Mouse (Mus musculus): ENCODE results near the gene Zfand4. TPM values are rescaled to one million over a fixed set of nuclear protein-coding genes. Genes with fewer than 3 reads are reported as not detected.

The Zfand4 gene
- polyA plus RNA-seq, 1 experiment from 2014 or later, result 3.4 TPM

- peaks cover 9% of the 10 kb centered on the region; the same call in 1 of the 2 replicates for H3K36me3 ChIP-seq (ENCODE audit: control insufficient read depth, insufficient read depth, low read length)
- H3K4me3 ChIP-seq (ENCODE audit: control insufficient read depth in 1 of 2, insufficient read depth in 1 of 2, low read depth in 1 of 2, low read length in 2 of 2), result no peak overlapping the region
- no peaks in the 10 kb centered on the region for H3K4me1 ChIP-seq (ENCODE audit: control insufficient read depth in 2 of 2, insufficient read depth in 2 of 2, low read length in 2 of 2)
- H3K27me3 ChIP-seq (ENCODE audit: control insufficient read depth, insufficient read depth, low read length), result no peaks in the 10 kb centered on the region
- 84% methylated on average over 1 of the region's 1 CpGs for WGBS
- no peaks in the 10 kb centered on the region for H3K9me3 ChIP-seq (ENCODE audit: control insufficient read depth, low read length)
- no peak overlapping the region for H3K27ac ChIP-seq (replicated peaks in 1 of 2; ENCODE audit: control insufficient read depth in 1 of 2, insufficient read depth in 1 of 2, low read depth in 2 of 2, low read length in 2 of 2)
- no peak overlapping the region for H3K4me2 ChIP-seq (ENCODE audit: low read length)
- ATAC-seq (ENCODE audit: insufficient number of reproducible peaks, insufficient read depth, low FRiP score, low read depth), result no peak
- no peak overlapping the region for H3K9ac ChIP-seq (ENCODE audit: low read length)
These were observed 110.1 kb downstream of the Zfand4 start for GRCm38 (mm10) chr6:116374136-116374535.

GRCm38 (mm10) chr6:116374618-116375017 lies 110.6 kb downstream of the Zfand4 start:
- ATAC-seq (ENCODE audit: insufficient number of reproducible peaks, insufficient read depth, low FRiP score, low read depth), result no peak
- Histone ChIP-seq H3K4me1 (ENCODE audit: control insufficient read depth in 2 of 2, insufficient read depth in 2 of 2, low read length in 2 of 2) (no peaks in the 10 kb centered on the region), H3K4me2 (ENCODE audit: low read length) (no peak overlapping the region), H3K27ac (replicated peaks in 1 of 2; ENCODE audit: control insufficient read depth in 1 of 2, insufficient read depth in 1 of 2, low read depth in 2 of 2, low read length in 2 of 2) (no peak overlapping the region), H3K36me3 (ENCODE audit: control insufficient read depth, insufficient read depth, low read length) (peaks cover 9% of the 10 kb centered on the region; the same call in 1 of the 2 replicates), H3K9ac (ENCODE audit: low read length) (no peak overlapping the region), H3K9me3 (ENCODE audit: control insufficient read depth, low read length) (no peaks in the 10 kb centered on the region), H3K4me3 (ENCODE audit: control insufficient read depth in 1 of 2, insufficient read depth in 1 of 2, low read depth in 1 of 2, low read length in 2 of 2) (no peak overlapping the region), H3K27me3 (ENCODE audit: control insufficient read depth, insufficient read depth, low read length) (no peaks in the 10 kb centered on the region)

GRCm38 (mm10) chr6:116378892-116379291 lies 114.9 kb downstream of the Zfand4 start:
- no peak for ATAC-seq (ENCODE audit: insufficient number of reproducible peaks, insufficient read depth, low FRiP score, low read depth)
- 62% methylated on average over 7 of the region's 7 CpGs for WGBS
- no peaks in the 10 kb centered on the region for H3K9me3 ChIP-seq (ENCODE audit: control insufficient read depth, low read length)

More at GRCm38 (mm10) chr6:116378892-116379291, 114.9 kb downstream of the Zfand4 start:
- Histone ChIP-seq H3K9ac (ENCODE audit: low read length) (no peak overlapping the region), H3K27ac (replicated peaks in 1 of 2; ENCODE audit: control insufficient read depth in 1 of 2, insufficient read depth in 1 of 2, low read depth in 2 of 2, low read length in 2 of 2) (no peak overlapping the region), H3K27me3 (ENCODE audit: control insufficient read depth, insufficient read depth, low read length) (no peaks in the 10 kb centered on the region), H3K4me1 (ENCODE audit: control insufficient read depth in 2 of 2, insufficient read depth in 2 of 2, low read length in 2 of 2) (peaks cover 2 to 4% of the 10 kb centered on the region in 2 experiments; a peak in 1 of 4 replicates), H3K4me3 (ENCODE audit: control insufficient read depth in 1 of 2, insufficient read depth in 1 of 2, low read depth in 1 of 2, low read length in 2 of 2) (no peak overlapping the region), H3K36me3 (ENCODE audit: control insufficient read depth, insufficient read depth, low read length) (peaks cover 9% of the 10 kb centered on the region; the same call in 1 of the 2 replicates), H3K4me2 (ENCODE audit: low read length) (no peak overlapping the region)

Other genes with a start within 250 kb of the Zfand4 start
- gene Tmcc1, start 70.7 kb upstream of the Zfand4 start, polyA plus RNA-seq (2014; fragmentation: Nextera tagmentation; extraction: Ambion mirVana), result 12.6 and 13.5 TPM in 2 replicates
- gene Washc2, start 56.2 kb upstream of the Zfand4 start, polyA plus RNA-seq (2014; fragmentation: Nextera tagmentation; extraction: Ambion mirVana), result 34.2 and 36.3 TPM in 2 replicates
- gene March8, start 73.8 kb downstream of the Zfand4 start, polyA plus RNA-seq (2014; fragmentation: Nextera tagmentation; extraction: Ambion mirVana), result 22.2 and 28.6 TPM in 2 replicates
- gene Alox5, start 197.0 kb downstream of the Zfand4 start, polyA plus RNA-seq (2014; fragmentation: Nextera tagmentation; extraction: Ambion mirVana), result 2.3 and 2.4 TPM in 2 replicates
- not detected in 2 replicates for gene Olfr211, start 224.9 kb downstream of the Zfand4 start, polyA plus RNA-seq (2014; fragmentation: Nextera tagmentation; extraction: Ambion mirVana)
- gene Olfr212, start 242.3 kb downstream of the Zfand4 start, polyA plus RNA-seq (2014; fragmentation: Nextera tagmentation; extraction: Ambion mirVana), result not detected in 2 replicates